Mouse (Mus musculus): ENCODE results near the gene Akt1s1. TPM values are rescaled to one million over a fixed set of nuclear protein-coding genes. Genes with fewer than 3 reads are reported as not detected.
"Not testable (repeated sequence)": the region's sequence is repeated elsewhere in the genome, so short reads cannot be mapped to it uniquely, and the experiment has no call there.

The Akt1s1 gene
- polyA plus RNA-seq, 1 experiment from 2014 or later: 29.1 TPM

DNA sequence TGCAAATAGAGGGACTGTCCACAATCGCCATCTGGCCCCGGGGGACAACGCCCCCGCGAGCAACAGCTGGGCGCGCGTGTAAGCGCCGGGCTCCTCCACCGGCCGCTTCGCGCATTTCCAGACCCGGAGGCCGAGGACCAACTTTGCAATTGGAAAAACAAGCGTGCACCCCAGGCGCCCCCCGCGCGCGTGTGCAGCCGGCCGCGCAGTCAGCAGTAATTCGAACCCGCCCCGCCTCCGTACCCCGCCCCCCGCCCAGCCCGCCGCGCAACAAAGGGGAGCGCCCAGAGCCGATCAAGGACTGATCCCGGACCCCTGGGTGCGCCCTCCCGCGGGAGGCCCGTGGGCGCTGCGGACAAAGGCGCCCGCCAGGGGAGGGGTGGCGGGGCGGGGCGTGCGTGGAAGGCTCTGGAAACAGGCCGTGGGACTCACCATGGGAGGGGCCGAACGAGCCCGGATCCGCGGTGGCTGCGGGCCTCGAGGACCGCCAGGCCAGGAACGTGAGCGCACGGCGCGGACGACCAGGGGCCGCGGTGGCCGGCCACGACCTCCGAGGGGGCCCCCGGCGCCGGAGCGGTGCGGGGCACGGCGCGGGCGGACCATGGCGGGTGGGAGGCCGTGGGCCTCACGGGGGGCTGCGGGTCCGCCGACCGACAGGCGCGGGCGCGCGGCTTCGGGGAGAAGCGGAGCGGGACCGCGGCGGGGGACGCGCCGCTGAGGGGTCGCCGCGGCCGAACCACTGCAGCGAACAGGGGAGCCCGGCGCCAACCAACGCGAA is 20.3 kb downstream of the Akt1s1 start:
- ATAC-seq (ENCODE audit: low read depth): peak; percentile 43
- H3K9me3 ChIP-seq (replicated peaks; ENCODE audit: control insufficient read depth, low read length): no peaks in the 10 kb centered on the region
- H3K27ac ChIP-seq (ENCODE audit: low read length): peak overlapping the region; percentile 94
- under 1% methylated on average over 104 of the region's 108 CpGs for WGBS (ENCODE audit: insufficient replicate concordance)
- H3K4me1 ChIP-seq (ENCODE audit: control insufficient read depth, low read depth, low read length): peaks cover 51% of the 10 kb centered on the region
- peak overlapping the region; percentile 79 for H3K4me3 ChIP-seq (ENCODE audit: low read depth, low read length)
- H3K27me3 ChIP-seq (ENCODE audit: control insufficient read depth, insufficient read depth, low read depth, low read length): no peaks in the 10 kb centered on the region
- peak overlapping the region; percentile 83 for H3K9ac ChIP-seq (ENCODE audit: low read depth, low read length)
- peaks cover 5% of the 10 kb centered on the region for H3K36me3 ChIP-seq (ENCODE audit: control insufficient read depth, insufficient read depth)
- peak overlapping the region; percentile 98 for H3K4me2 ChIP-seq (ENCODE audit: low read depth, low read length)

DNA sequence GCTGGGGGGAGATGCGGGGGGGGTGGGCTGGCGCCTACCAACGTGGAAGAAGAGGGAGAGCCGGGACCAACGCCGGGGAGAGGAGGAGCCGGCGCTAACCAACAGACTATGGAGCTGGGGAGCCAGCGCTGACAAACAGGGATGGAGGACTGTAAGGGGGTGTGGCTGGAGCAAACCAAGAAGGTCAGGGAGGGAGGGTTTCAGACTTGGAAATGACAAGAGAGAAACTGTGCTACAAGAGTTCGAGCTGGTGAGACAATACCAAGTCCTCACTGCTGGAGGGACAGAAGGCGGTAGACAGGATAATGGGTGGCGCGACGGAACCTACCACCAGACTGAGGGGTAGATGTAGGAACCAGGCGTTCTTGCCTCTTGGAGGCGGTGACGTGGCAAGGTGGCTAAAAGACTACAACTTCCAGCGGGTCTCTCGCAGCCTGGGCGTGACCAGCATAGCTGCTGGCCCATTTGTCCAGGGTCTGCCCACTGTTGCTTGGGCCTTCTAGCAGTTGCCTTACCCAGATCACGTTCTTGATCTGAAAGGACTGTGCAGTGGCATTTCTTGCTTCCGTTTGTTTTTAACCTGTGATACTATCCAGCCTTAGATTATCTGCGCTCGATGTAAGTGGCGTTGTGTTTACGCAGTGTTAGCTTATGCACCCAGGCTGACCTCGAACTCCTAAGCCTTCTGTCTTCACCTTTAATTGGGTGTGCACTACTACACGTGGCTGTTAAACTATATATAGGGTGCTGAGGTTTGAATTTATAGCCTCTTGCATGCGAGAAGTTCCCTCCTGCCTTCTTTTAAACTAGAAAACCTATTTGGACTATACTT is 21.1 kb downstream of the Akt1s1 start, which contains the start of gene Ptov1:
TSS of gene Ptov1 (minus strand) at position 92 of the 832 bp plus-strand sequence.
- ATAC-seq (ENCODE audit: low read depth): peak; percentile 88
- no peaks in the 10 kb centered on the region for H3K9me3 ChIP-seq (replicated peaks; ENCODE audit: control insufficient read depth, low read length)
- H3K27me3 ChIP-seq (ENCODE audit: control insufficient read depth, insufficient read depth, low read depth, low read length): no peaks in the 10 kb centered on the region
- peak within 1 kb of the TSS; percentile 79 for H3K4me3 ChIP-seq (ENCODE audit: low read depth, low read length)
- H3K9ac ChIP-seq (ENCODE audit: low read depth, low read length): peak within 1 kb of the TSS; percentile 83
- no peaks in the 10 kb centered on the region for H3K36me3 ChIP-seq (ENCODE audit: control insufficient read depth, insufficient read depth)
- 5% methylated on average over 29 of the region's 29 CpGs for WGBS (ENCODE audit: insufficient replicate concordance)
- H3K4me1 ChIP-seq (ENCODE audit: control insufficient read depth, low read depth, low read length): peaks cover 49% of the 10 kb centered on the region
- peak within 1 kb of the TSS; percentile 94 for H3K27ac ChIP-seq (ENCODE audit: low read length)
- peak within 1 kb of the TSS; percentile 98 for H3K4me2 ChIP-seq (ENCODE audit: low read depth, low read length)

DNA sequence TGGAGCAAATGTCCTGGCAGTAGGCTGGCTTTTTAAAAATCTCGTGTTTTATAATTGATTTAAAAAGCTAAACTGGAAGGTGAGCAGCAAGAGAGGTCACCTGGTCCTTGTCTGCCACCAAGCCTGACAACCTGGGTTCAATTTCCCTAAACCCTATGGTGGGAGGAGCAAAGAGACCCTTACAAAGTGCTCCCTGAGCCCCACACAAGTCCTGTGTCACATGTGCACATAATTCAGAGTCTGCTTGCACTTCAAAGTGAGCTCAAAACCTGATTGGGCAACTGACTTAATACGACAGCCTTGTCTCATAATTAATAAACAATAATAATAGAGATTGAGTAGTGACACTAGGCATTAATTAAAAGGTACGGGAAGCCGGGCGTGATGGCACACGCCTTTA is 21.8 kb downstream of the Akt1s1 start:
- Histone ChIP-seq H3K4me1 (ENCODE audit: control insufficient read depth, low read depth, low read length) (peaks cover 42% of the 10 kb centered on the region), H3K27me3 (ENCODE audit: control insufficient read depth, insufficient read depth, low read depth, low read length) (no peaks in the 10 kb centered on the region), H3K36me3 (ENCODE audit: control insufficient read depth, insufficient read depth) (no peaks in the 10 kb centered on the region), H3K27ac (ENCODE audit: low read length) (peak overlapping the region; percentile 94), H3K4me2 (ENCODE audit: low read depth, low read length) (peak overlapping the region; percentile 98; the same call in 1 of the 2 replicates), H3K4me3 (ENCODE audit: low read depth, low read length) (no peak overlapping the region), H3K9me3 (replicated peaks; ENCODE audit: control insufficient read depth, low read length) (no peaks in the 10 kb centered on the region), H3K9ac (ENCODE audit: low read depth, low read length) (no peak overlapping the region)
- WGBS (ENCODE audit: insufficient replicate concordance): 67% methylated on average over 6 of the region's 6 CpGs
- ATAC-seq (ENCODE audit: low read depth): no peak

DNA sequence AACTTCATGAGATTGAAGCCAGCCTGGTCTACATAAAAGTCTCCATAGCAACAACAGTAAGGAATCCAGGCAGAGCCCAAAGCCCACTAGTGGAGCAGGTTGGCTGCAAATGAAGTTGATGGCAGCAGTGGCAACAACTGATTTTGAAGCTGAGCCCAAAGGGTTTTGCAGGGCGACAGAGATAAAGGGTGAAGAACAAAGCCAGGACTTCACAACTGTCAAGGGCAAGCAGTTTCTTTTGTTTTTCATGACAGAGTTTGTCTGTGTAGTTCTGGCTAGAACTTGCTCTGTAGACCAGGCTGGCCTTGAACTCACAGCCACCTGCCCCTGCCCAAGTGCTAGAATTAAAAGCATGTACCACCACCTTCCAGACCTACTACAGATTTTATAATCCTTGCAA is 22.4 kb downstream of the Akt1s1 start:
- H3K9ac ChIP-seq (ENCODE audit: low read depth, low read length): no peak overlapping the region
- no peaks in the 10 kb centered on the region for H3K27me3 ChIP-seq (ENCODE audit: control insufficient read depth, insufficient read depth, low read depth, low read length)
- H3K4me3 ChIP-seq (ENCODE audit: low read depth, low read length): no peak overlapping the region
- no peaks in the 10 kb centered on the region for H3K36me3 ChIP-seq (ENCODE audit: control insufficient read depth, insufficient read depth)
- no peak for ATAC-seq (ENCODE audit: low read depth)
- H3K4me2 ChIP-seq (ENCODE audit: low read depth, low read length): no peak overlapping the region
- peaks cover 36% of the 10 kb centered on the region for H3K4me1 ChIP-seq (ENCODE audit: control insufficient read depth, low read depth, low read length)
- no peaks in the 10 kb centered on the region for H3K9me3 ChIP-seq (replicated peaks; ENCODE audit: control insufficient read depth, low read length)
- no peak overlapping the region for H3K27ac ChIP-seq (ENCODE audit: low read length)
- WGBS (ENCODE audit: insufficient replicate concordance): 61% methylated on average over 1 of the region's 1 CpGs

DNA sequence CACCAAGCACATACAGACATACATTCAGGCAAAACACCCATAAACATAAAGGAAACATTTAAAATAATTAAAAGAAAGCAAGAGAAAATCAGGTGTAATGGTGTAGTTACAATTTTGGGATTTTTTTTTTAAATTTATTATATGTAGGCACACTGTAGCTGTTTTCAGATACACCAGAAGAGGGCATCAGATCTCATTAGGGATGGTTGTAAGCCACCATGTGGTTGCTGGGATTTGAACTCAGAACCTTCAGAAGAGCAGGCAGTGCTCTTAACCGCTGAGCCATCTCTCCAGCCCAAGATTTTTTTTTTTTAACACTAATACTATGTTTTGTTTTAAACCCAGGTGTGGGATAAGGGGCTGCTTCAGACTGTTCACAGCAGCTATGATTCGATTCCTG is 23.0 kb downstream of the Akt1s1 start:
- H3K9me3 ChIP-seq (replicated peaks; ENCODE audit: control insufficient read depth, low read length); H3K9ac ChIP-seq (ENCODE audit: low read depth, low read length); H3K4me3 ChIP-seq (ENCODE audit: low read depth, low read length); H3K27ac ChIP-seq (ENCODE audit: low read length); H3K4me2 ChIP-seq (ENCODE audit: low read depth, low read length); H3K27me3 ChIP-seq (ENCODE audit: control insufficient read depth, insufficient read depth, low read depth, low read length); ATAC-seq (ENCODE audit: low read depth); H3K36me3 ChIP-seq (ENCODE audit: control insufficient read depth, insufficient read depth): not testable (repeated sequence)
- peaks cover 31% of the 10 kb centered on the region for H3K4me1 ChIP-seq (ENCODE audit: control insufficient read depth, low read depth, low read length)
- WGBS (ENCODE audit: insufficient replicate concordance): 80% methylated on average over 2 of the region's 2 CpGs

DNA sequence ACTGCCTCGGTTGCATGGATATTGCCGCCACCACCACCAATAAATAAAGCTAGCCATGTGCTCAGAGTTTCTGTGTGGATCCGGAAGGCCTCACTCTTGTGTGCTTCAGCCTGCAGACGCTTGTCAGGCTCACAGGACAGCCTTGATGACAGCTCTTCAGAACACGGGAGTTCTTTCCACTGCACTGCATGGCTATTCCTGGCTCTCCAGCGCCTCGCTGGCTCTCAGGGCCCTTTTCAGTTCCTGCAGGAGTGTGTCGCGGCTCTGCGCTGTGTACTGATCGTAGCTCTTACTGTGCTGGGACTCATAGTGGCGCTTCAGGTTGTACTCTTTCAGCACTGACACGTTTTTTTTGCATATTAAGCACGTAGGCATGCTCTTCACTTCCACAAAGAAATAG is 29.0 kb downstream of the Akt1s1 start:
- H3K4me2 ChIP-seq (ENCODE audit: low read depth, low read length): no peak overlapping the region
- no peaks in the 10 kb centered on the region for H3K27me3 ChIP-seq (ENCODE audit: control insufficient read depth, insufficient read depth, low read depth, low read length)
- peaks cover 4% of the 10 kb centered on the region; the same call in 1 of the 2 replicates for H3K4me1 ChIP-seq (ENCODE audit: control insufficient read depth, low read depth, low read length)
- H3K4me3 ChIP-seq (ENCODE audit: low read depth, low read length): no peak overlapping the region
- ATAC-seq (ENCODE audit: low read depth): no peak
- no peak overlapping the region for H3K27ac ChIP-seq (ENCODE audit: low read length)
- H3K9ac ChIP-seq (ENCODE audit: low read depth, low read length): no peak overlapping the region
- peaks cover 23% of the 10 kb centered on the region for H3K36me3 ChIP-seq (ENCODE audit: control insufficient read depth, insufficient read depth)
- H3K9me3 ChIP-seq (replicated peaks; ENCODE audit: control insufficient read depth, low read length): no peaks in the 10 kb centered on the region
- WGBS (ENCODE audit: insufficient replicate concordance): 78% methylated on average over 14 of the region's 14 CpGs

DNA sequence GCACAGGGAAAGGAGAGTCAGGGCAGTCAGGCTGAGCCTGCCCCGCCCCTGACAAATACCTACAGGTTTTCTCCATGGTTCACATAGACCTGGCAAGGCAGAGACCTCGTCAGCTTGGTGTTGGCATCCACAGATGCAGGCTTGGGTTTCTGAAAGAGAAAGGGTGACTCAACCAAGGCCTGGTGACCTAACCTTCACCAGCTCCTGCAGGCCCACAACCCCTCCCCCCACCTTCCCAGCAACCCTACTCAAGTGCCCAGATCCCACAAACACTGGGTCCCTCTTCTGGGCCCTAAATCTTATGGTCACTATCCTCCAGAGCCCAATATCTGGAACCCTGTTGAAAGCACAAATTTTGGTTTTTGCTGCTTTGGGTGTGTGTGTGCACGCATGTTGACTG is 34.2 kb downstream of the Akt1s1 start:
- Histone ChIP-seq H3K36me3 (ENCODE audit: control insufficient read depth, insufficient read depth) (peaks cover 34% of the 10 kb centered on the region), H3K4me2 (ENCODE audit: low read depth, low read length) (no peak overlapping the region), H3K27ac (ENCODE audit: low read length) (no peak overlapping the region), H3K9ac (ENCODE audit: low read depth, low read length) (no peak overlapping the region), H3K27me3 (ENCODE audit: control insufficient read depth, insufficient read depth, low read depth, low read length) (no peaks in the 10 kb centered on the region), H3K9me3 (replicated peaks; ENCODE audit: control insufficient read depth, low read length) (no peaks in the 10 kb centered on the region), H3K4me1 (ENCODE audit: control insufficient read depth, low read depth, low read length) (peaks cover 5% of the 10 kb centered on the region), H3K4me3 (ENCODE audit: low read depth, low read length) (no peak overlapping the region)
- no peak for ATAC-seq (ENCODE audit: low read depth)
- WGBS (ENCODE audit: insufficient replicate concordance): 81% methylated on average over 3 of the region's 3 CpGs

DNA sequence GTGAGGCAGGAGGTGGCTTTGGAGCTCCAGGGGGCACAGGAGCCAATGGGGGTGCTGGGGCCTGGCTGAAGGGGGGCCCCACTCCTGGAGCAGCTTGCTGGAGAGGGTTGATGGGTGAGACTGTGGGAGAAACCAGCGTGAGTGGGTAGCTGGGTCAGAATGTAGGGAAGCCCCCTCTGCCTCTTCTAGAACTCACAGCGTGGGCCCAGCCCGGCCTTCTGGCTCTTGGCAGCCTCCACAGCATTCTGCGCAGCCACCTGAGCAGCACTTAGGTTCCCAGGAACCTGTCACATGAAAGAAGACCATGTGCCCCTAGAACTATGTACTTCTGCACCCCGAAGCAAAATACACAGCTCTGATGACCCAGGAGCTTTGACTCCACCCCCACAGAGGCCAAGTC is 35.8 kb downstream of the Akt1s1 start:
- Histone ChIP-seq H3K9ac (ENCODE audit: low read depth, low read length) (no peak overlapping the region), H3K36me3 (ENCODE audit: control insufficient read depth, insufficient read depth) (peaks cover 30% of the 10 kb centered on the region), H3K4me1 (ENCODE audit: control insufficient read depth, low read depth, low read length) (peaks cover 17% of the 10 kb centered on the region), H3K27me3 (ENCODE audit: control insufficient read depth, insufficient read depth, low read depth, low read length) (no peaks in the 10 kb centered on the region), H3K9me3 (replicated peaks; ENCODE audit: control insufficient read depth, low read length) (no peaks in the 10 kb centered on the region), H3K4me2 (ENCODE audit: low read depth, low read length) (no peak overlapping the region), H3K27ac (ENCODE audit: low read length) (no peak overlapping the region), H3K4me3 (ENCODE audit: low read depth, low read length) (no peak overlapping the region)
- WGBS (ENCODE audit: insufficient replicate concordance): 95% methylated on average over 5 of the region's 5 CpGs
- no peak for ATAC-seq (ENCODE audit: low read depth)

DNA sequence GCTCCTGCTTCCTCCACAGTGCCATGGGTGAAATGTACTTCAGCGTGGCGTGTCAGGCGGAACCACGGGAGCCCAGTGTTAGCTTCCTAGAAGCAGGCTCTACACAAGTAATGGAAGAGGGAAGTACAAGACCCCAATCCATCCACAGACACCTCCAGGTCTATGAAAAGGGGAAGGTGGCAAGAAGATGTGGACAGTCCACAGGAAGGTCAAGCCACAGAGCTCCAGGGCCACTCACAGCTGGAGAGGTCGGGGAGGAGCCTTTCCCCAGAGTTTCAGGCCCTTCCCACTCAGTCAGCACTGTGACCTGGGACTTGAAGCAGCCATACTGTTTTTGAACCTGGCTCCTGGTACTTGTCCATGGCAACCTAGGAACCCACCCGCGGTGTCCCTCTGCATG is 38.2 kb downstream of the Akt1s1 start:
- no peaks in the 10 kb centered on the region for H3K9me3 ChIP-seq (replicated peaks; ENCODE audit: control insufficient read depth, low read length)
- peaks cover 18% of the 10 kb centered on the region for H3K36me3 ChIP-seq (ENCODE audit: control insufficient read depth, insufficient read depth)
- 73% methylated on average over 7 of the region's 7 CpGs for WGBS (ENCODE audit: insufficient replicate concordance)
- H3K27me3 ChIP-seq (ENCODE audit: control insufficient read depth, insufficient read depth, low read depth, low read length): no peaks in the 10 kb centered on the region
- no peak overlapping the region for H3K27ac ChIP-seq (ENCODE audit: low read length)
- ATAC-seq (ENCODE audit: low read depth): no peak
- H3K9ac ChIP-seq (ENCODE audit: low read depth, low read length): no peak overlapping the region
- H3K4me2 ChIP-seq (ENCODE audit: low read depth, low read length): no peak overlapping the region
- H3K4me3 ChIP-seq (ENCODE audit: low read depth, low read length): no peak overlapping the region
- peaks cover 33% of the 10 kb centered on the region for H3K4me1 ChIP-seq (ENCODE audit: control insufficient read depth, low read depth, low read length)

Data from liver, embryonic 16.5 days (tissue).